Mouse (Mus musculus): Measurements from ENCODE around the gene Smad6. TPM values are rescaled to one million over a fixed set of nuclear protein-coding genes. Genes with fewer than 3 reads are reported as not detected.

Gene Smad6
- polyA plus RNA-seq, 1 experiment from 2014 or later, result 13.4 TPM

GRCm38 (mm10) chr9:63998026-63998425 is 23.8 kb downstream of the Smad6 start:
- Histone ChIP-seq H3K4me1 (ENCODE audit: insufficient read depth, low read depth, low read length) (no peaks in the 10 kb centered on the region), H3K9me3 (ENCODE audit: low read length) (no peaks in the 10 kb centered on the region), H3K4me2 (replicated peaks; ENCODE audit: low read depth, low read length) (no peak overlapping the region), H3K27me3 (replicated peaks; ENCODE audit: insufficient read depth, low read length) (no peaks in the 10 kb centered on the region), H3K4me3 (ENCODE audit: low read depth, low read length) (no peak overlapping the region), H3K36me3 (ENCODE audit: insufficient read depth, low read length) (peaks cover 15% of the 10 kb centered on the region; the same call in 1 of the 2 replicates), H3K27ac (ENCODE audit: low read length) (peak overlapping the region; percentile 9; the same call in 1 of the 2 replicates), H3K9ac (replicated peaks; ENCODE audit: low read depth) (no peak overlapping the region)
- 66% methylated on average over 14 of the region's 14 CpGs for WGBS
- TF ChIP-seq EP300 (IDR thresholded peaks at IDR 0.05) (no peak), CTCF (IDR thresholded peaks at IDR 0.05) (no peak)
- ATAC-seq (no peak), DNase-seq (ENCODE audit: low spot score) (no peak)

- Histone ChIP-seq H3K27me3 (replicated peaks; ENCODE audit: insufficient read depth, low read length) (no peaks in the 10 kb centered on the region), H3K4me3 (ENCODE audit: low read depth, low read length) (no peak overlapping the region), H3K27ac (ENCODE audit: low read length) (no peak overlapping the region), H3K9ac (replicated peaks; ENCODE audit: low read depth) (no peak overlapping the region), H3K4me2 (replicated peaks; ENCODE audit: low read depth, low read length) (no peak overlapping the region), H3K36me3 (ENCODE audit: insufficient read depth, low read length) (peaks cover 15% of the 10 kb centered on the region; the same call in 1 of the 2 replicates), H3K4me1 (ENCODE audit: insufficient read depth, low read depth, low read length) (no peaks in the 10 kb centered on the region), H3K9me3 (ENCODE audit: low read length) (no peaks in the 10 kb centered on the region)
- ATAC-seq, result peak; percentile 58
- DNase-seq (ENCODE audit: low spot score), result peak; percentile 57
- TF ChIP-seq CTCF (IDR thresholded peaks at IDR 0.05), result peak; percentile 62
- no peak for TF ChIP-seq EP300 (IDR thresholded peaks at IDR 0.05)
- 40% methylated on average over 4 of the region's 4 CpGs for WGBS
Measured at GRCm38 (mm10) chr9:63997439-63997838, 24.4 kb downstream of the Smad6 start.

- Histone ChIP-seq H3K4me1 (ENCODE audit: insufficient read depth, low read depth, low read length) (peaks cover 8% of the 10 kb centered on the region; the same call in 1 of the 2 replicates), H3K9ac (replicated peaks; ENCODE audit: low read depth) (no peak overlapping the region), H3K4me2 (replicated peaks; ENCODE audit: low read depth, low read length) (no peak overlapping the region), H3K27me3 (replicated peaks; ENCODE audit: insufficient read depth, low read length) (no peaks in the 10 kb centered on the region), H3K27ac (ENCODE audit: low read length) (peak overlapping the region; percentile 44; the same call in 1 of the 2 replicates), H3K9me3 (ENCODE audit: low read length) (no peaks in the 10 kb centered on the region), H3K36me3 (ENCODE audit: insufficient read depth, low read length) (peaks cover 4% of the 10 kb centered on the region; the same call in 1 of the 2 replicates), H3K4me3 (ENCODE audit: low read depth, low read length) (no peak overlapping the region)
- TF ChIP-seq EP300 (IDR thresholded peaks at IDR 0.05) (no peak), CTCF (IDR thresholded peaks at IDR 0.05) (no peak)
- DNase-seq (ENCODE audit: low spot score) (no peak), ATAC-seq (no peak)
- WGBS, result 86% methylated on average over 5 of the region's 5 CpGs
Measured at GRCm38 (mm10) chr9:63993256-63993655, 28.6 kb downstream of the Smad6 start.

GRCm38 (mm10) chr9:63992761-63993160 is 29.1 kb downstream of the Smad6 start:
- Histone ChIP-seq H3K36me3 (ENCODE audit: insufficient read depth, low read length) (peaks cover 4% of the 10 kb centered on the region; the same call in 1 of the 2 replicates), H3K9ac (replicated peaks; ENCODE audit: low read depth) (no peak overlapping the region), H3K9me3 (ENCODE audit: low read length) (no peaks in the 10 kb centered on the region), H3K4me2 (replicated peaks; ENCODE audit: low read depth, low read length) (no peak overlapping the region), H3K27me3 (replicated peaks; ENCODE audit: insufficient read depth, low read length) (no peaks in the 10 kb centered on the region), H3K4me1 (ENCODE audit: insufficient read depth, low read depth, low read length) (peaks cover 8% of the 10 kb centered on the region; the same call in 1 of the 2 replicates), H3K4me3 (ENCODE audit: low read depth, low read length) (no peak overlapping the region), H3K27ac (ENCODE audit: low read length) (peak overlapping the region; percentile 44)
- no peak for DNase-seq (ENCODE audit: low spot score)
- ATAC-seq, result peak; percentile 18
- WGBS, result 27% methylated on average over 4 of the region's 4 CpGs
- no peak for TF ChIP-seq EP300 (IDR thresholded peaks at IDR 0.05)
- TF ChIP-seq CTCF (IDR thresholded peaks at IDR 0.05), result no peak

- Histone ChIP-seq H3K4me1 (ENCODE audit: insufficient read depth, low read depth, low read length) (peaks cover 8% of the 10 kb centered on the region; the same call in 1 of the 2 replicates), H3K9ac (replicated peaks; ENCODE audit: low read depth) (no peak overlapping the region), H3K27me3 (replicated peaks; ENCODE audit: insufficient read depth, low read length) (no peaks in the 10 kb centered on the region), H3K4me3 (ENCODE audit: low read depth, low read length) (no peak overlapping the region), H3K9me3 (ENCODE audit: low read length) (no peaks in the 10 kb centered on the region), H3K27ac (ENCODE audit: low read length) (no peak overlapping the region), H3K4me2 (replicated peaks; ENCODE audit: low read depth, low read length) (no peak overlapping the region), H3K36me3 (ENCODE audit: insufficient read depth, low read length) (peaks cover 4% of the 10 kb centered on the region; the same call in 1 of the 2 replicates)
- ATAC-seq (no peak), DNase-seq (ENCODE audit: low spot score) (no peak)
- WGBS, result 67% methylated on average over 4 of the region's 4 CpGs
- TF ChIP-seq EP300 (IDR thresholded peaks at IDR 0.05), result no peak
- no peak for TF ChIP-seq CTCF (IDR thresholded peaks at IDR 0.05)
Measured at GRCm38 (mm10) chr9:63991193-63991592, 30.7 kb downstream of the Smad6 start.

GRCm38 (mm10) chr9:63989641-63990040 is 32.2 kb downstream of the Smad6 start:
- Histone ChIP-seq H3K36me3 (ENCODE audit: insufficient read depth, low read length) (peaks cover 8% of the 10 kb centered on the region; the same call in 1 of the 2 replicates), H3K9ac (replicated peaks; ENCODE audit: low read depth) (no peak overlapping the region), H3K27ac (ENCODE audit: low read length) (no peak overlapping the region), H3K4me1 (ENCODE audit: insufficient read depth, low read depth, low read length) (peaks cover 15% of the 10 kb centered on the region), H3K4me3 (ENCODE audit: low read depth, low read length) (no peak overlapping the region), H3K27me3 (replicated peaks; ENCODE audit: insufficient read depth, low read length) (no peaks in the 10 kb centered on the region), H3K4me2 (replicated peaks; ENCODE audit: low read depth, low read length) (no peak overlapping the region), H3K9me3 (ENCODE audit: low read length) (no peaks in the 10 kb centered on the region)
- peak; percentile 55; the same call in 1 of the 2 replicates for TF ChIP-seq EP300 (IDR thresholded peaks at IDR 0.05)
- no peak for TF ChIP-seq CTCF (IDR thresholded peaks at IDR 0.05)
- ATAC-seq (peak; percentile 37), DNase-seq (ENCODE audit: low spot score) (peak; percentile 72)
- 23% methylated on average over 8 of the region's 8 CpGs for WGBS

Data from lung, postnatal 0 days (tissue).